Mouse (Mus musculus) hindbrain, embryonic 14.5 days (tissue): ENCODE measurements around the gene Cpeb1. TPM values are rescaled to one million over a fixed set of nuclear protein-coding genes. Genes with fewer than 3 reads are reported as not detected.

Experiments used
- ATAC-seq: fragments of 200-750 bp; cut with Nextera tagmentation; 2 replicates; pipeline ENCODE4 v1.8.0; 2017; ENCODE audit warnings: moderate number of reproducible peaks, mild to moderate bottlenecking, moderate TSS enrichment, moderate library complexity; ENCODE audit not compliant: low FRiP score
- DNase-seq: peaks from one replicate; pipeline ENCODE4 v3.0.0-alpha.2; 2015; ENCODE audit warnings: low spot score
- H3K27ac ChIP-seq: fragments of 300-500 bp; sonication (generic); 2 replicates; pipeline ENCODE4 v1.5.1; 2014; ENCODE audit warnings: mild to moderate bottlenecking, moderate library complexity
- H3K27me3 ChIP-seq: fragments of 300-500 bp; sonication (generic); 2 replicates; pipeline ENCODE4 v1.6.1; 2014; ENCODE audit warnings: mild to moderate bottlenecking, low read length, mixed read lengths; ENCODE audit not compliant: control insufficient read depth, insufficient read depth
- H3K36me3 ChIP-seq: fragments of 300-500 bp; sonication (generic); replicated peaks from 2 replicates; pipeline ENCODE4 v1.6.1; 2014; ENCODE audit not compliant: control insufficient read depth, insufficient read depth
- H3K4me1 ChIP-seq: fragments of 300-500 bp; sonication (generic); replicated peaks from 2 replicates; pipeline ENCODE4 v1.6.1; 2014; ENCODE audit warnings: antibody characterized with exemption, low read length, mixed read lengths; ENCODE audit not compliant: control insufficient read depth, insufficient read depth
- H3K4me2 ChIP-seq: fragments of 300-500 bp; sonication (generic); replicated peaks from 2 replicates; pipeline ENCODE4 v1.6.1; 2014; ENCODE audit warnings: mild to moderate bottlenecking, moderate library complexity
- H3K4me3 ChIP-seq: fragments of 300-500 bp; sonication (generic); replicated peaks from 2 replicates; pipeline ENCODE4 v1.5.1; 2014; ENCODE audit warnings: mild to moderate bottlenecking, low read length
- H3K9ac ChIP-seq: fragments of 300-500 bp; sonication (generic); 2 replicates; pipeline ENCODE4 v1.6.1; 2014
- H3K9me3 ChIP-seq: fragments of 300-500 bp; sonication (generic); 2 replicates; pipeline ENCODE4 v1.6.1; 2016; ENCODE audit warnings: low read length; ENCODE audit not compliant: control insufficient read depth
- WGBS: fragments of 180-500 bp; shearing (Covaris S2); extraction: QIAGEN DNeasy Blood & Tissue Kit; methylation state at CpG from one replicate; pipeline ENCODE4 v1.1.7; 2014; 5-methylcytosine and 5-hydroxymethylcytosine counted together
- polyA plus RNA-seq: library from polyadenylated mRNA; unstranded; fragments of >200 nt; fragmentation: Nextera tagmentation; extraction: Ambion mirVana; gene quantifications from 2 replicates; pipeline ENCODE4 v1.2.1, GENCODE M21; 2014

Cpeb1 gene
- polyA plus RNA-seq, 1 experiment from 2014 or later = 6.2 TPM

GRCm38 (mm10) chr7:81348206-81348605, 107.1 kb downstream of the Cpeb1 start:
- Histone ChIP-seq H3K9ac (no peak overlapping the region), H3K27me3 (no peaks in the 10 kb centered on the region), H3K36me3 (peaks cover 8% of the 10 kb centered on the region), H3K9me3 (no peaks in the 10 kb centered on the region), H3K27ac (no peak overlapping the region), H3K4me2 (no peak overlapping the region), H3K4me1 (peaks cover 8% of the 10 kb centered on the region), H3K4me3 (no peak overlapping the region)
- no peak for DNase-seq
- 53% methylated on average over 7 of the region's 7 CpGs for WGBS
- no peak for ATAC-seq

- no peaks in the 10 kb centered on the region for H3K9me3 ChIP-seq
- 63% methylated on average over 15 of the region's 15 CpGs for WGBS
- H3K4me3 ChIP-seq = peak overlapping the region; percentile 94
- H3K4me1 ChIP-seq = peaks cover 14% of the 10 kb centered on the region
- no peaks in the 10 kb centered on the region for H3K27me3 ChIP-seq
- peak overlapping the region; percentile 45 for H3K4me2 ChIP-seq
- H3K36me3 ChIP-seq = peaks cover 34% of the 10 kb centered on the region
- DNase-seq = no peak
- H3K9ac ChIP-seq = peak overlapping the region; percentile 48
- peak; percentile 18; the same call in 1 of the 2 replicates for ATAC-seq
- 0 out of 2 replicates have a peak overlapping the region, but pooled peaks have one; percentile 79 for H3K27ac ChIP-seq
Observed at GRCm38 (mm10) chr7:81345447-81346170, 109.7 kb downstream of the Cpeb1 start.

GRCm38 (mm10) chr7:81344544-81345446, 110.5 kb downstream of the Cpeb1 start, which contains the start of gene Rps17:
Gene Rps17, minus strand, starts transcription at chr7:81345254.
- Histone ChIP-seq H3K9ac (peak within 1 kb of the TSS; percentile 99), H3K4me3 (peak within 1 kb of the TSS; percentile 94), H3K27ac (peak within 1 kb of the TSS; percentile 79), H3K9me3 (no peaks in the 10 kb centered on the region), H3K27me3 (no peaks in the 10 kb centered on the region), H3K4me2 (peak within 1 kb of the TSS; percentile 92), H3K36me3 (peaks cover 42% of the 10 kb centered on the region), H3K4me1 (peaks cover 14% of the 10 kb centered on the region)
- DNase-seq (peak; percentile 99), ATAC-seq (peak; percentile 92)
- under 1% methylated on average over 84 of the region's 85 CpGs for WGBS

DNA sequence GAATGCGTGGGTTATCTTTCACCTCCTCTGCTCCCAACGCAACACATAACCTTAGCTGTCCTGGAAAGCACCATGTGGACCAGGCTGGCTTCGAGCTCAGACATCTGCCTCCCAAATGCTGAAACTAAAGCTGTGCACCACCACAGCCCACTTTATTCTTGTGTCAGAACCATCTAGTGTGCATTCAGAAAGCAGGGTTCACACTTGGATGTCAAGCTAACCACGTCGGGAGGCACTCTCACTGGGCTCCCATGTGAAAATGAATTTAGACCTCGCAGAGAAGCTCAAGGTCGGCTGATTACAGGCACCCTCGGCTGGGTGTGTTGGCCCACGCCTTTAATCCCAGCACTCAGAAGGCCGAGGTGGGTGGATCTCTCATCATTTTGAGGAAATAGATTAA, 111.4 kb downstream of the Cpeb1 start:
- Histone ChIP-seq H3K4me3 (peak overlapping the region; percentile 94), H3K27ac (no peak overlapping the region), H3K27me3 (no peaks in the 10 kb centered on the region), H3K4me2 (peak overlapping the region; percentile 92), H3K36me3 (peaks cover 50% of the 10 kb centered on the region), H3K9me3 (no peaks in the 10 kb centered on the region), H3K9ac (peak overlapping the region; percentile 99), H3K4me1 (peaks cover 14% of the 10 kb centered on the region)
- 20% methylated on average over 10 of the region's 10 CpGs for WGBS
- ATAC-seq (no peak), DNase-seq (no peak)

DNA sequence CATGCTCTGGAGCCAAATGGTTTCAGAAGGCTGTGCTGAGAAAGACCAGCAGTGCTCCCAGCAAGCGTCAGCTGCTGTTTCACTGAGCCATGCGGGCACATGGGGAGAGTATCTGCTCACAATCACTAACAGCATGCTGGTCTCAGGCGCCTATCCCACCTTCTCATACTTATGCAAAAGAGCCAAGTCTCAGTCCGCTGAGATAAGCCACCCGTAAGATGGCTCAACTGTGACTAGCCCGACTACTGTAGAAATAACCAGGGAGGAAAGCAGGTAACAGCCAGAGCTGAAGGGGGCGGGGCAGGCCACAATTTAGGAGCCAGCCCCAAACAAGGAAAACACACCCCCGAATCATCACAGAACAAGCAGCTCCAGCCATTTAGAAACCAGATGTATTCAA, 111.9 kb downstream of the Cpeb1 start:
- WGBS = 40% methylated on average over 8 of the region's 8 CpGs
- no peak for ATAC-seq

GRCm38 (mm10) chr7:81342356-81343094, 112.7 kb downstream of the Cpeb1 start:
- Histone ChIP-seq H3K9me3 (no peaks in the 10 kb centered on the region), H3K4me3 (peak overlapping the region; percentile 94; the same call in 1 of the 2 replicates), H3K36me3 (peaks cover 58% of the 10 kb centered on the region), H3K4me1 (peaks cover 14% of the 10 kb centered on the region), H3K27ac (no peak overlapping the region), H3K27me3 (no peaks in the 10 kb centered on the region), H3K9ac (peak overlapping the region; percentile 99), H3K4me2 (peak overlapping the region; percentile 92)
- DNase-seq (no peak), ATAC-seq (no peak)
- WGBS = 74% methylated on average over 8 of the region's 8 CpGs

More for the DNA sequence above, 111.9 kb downstream of the Cpeb1 start:
- peak overlapping the region; percentile 99 for H3K9ac ChIP-seq
- no peak overlapping the region for H3K27ac ChIP-seq
- peak overlapping the region; percentile 92 for H3K4me2 ChIP-seq
- no peaks in the 10 kb centered on the region for H3K9me3 ChIP-seq
- no peak for DNase-seq
- peaks cover 53% of the 10 kb centered on the region for H3K36me3 ChIP-seq
- H3K4me3 ChIP-seq = peak overlapping the region; percentile 94
- H3K4me1 ChIP-seq = peaks cover 14% of the 10 kb centered on the region
- no peaks in the 10 kb centered on the region for H3K27me3 ChIP-seq

DNA sequence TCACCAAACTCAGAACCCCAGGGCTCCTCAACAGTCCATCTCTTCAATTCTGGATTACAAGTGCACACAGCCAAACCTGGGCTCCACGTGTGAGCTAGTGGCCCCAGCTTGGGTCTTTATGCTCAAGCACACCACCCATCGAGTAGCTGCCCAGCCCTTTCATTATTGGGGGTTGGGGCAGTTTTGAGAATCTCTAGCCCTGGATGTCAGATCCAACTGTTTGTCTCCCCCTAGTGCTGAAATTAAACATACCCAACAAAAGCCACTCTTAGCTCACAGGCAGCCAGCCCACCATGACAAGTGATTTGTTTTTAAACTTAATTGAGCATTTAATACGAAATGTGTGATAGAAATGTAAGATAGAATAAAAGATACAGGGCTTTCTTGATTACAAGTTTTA, 113.7 kb downstream of the Cpeb1 start:
- 52% methylated on average over 3 of the region's 3 CpGs for WGBS
- peaks cover 58% of the 10 kb centered on the region for H3K36me3 ChIP-seq
- peaks cover 14% of the 10 kb centered on the region for H3K4me1 ChIP-seq
- ATAC-seq (no peak), DNase-seq (peak; percentile 55)
- no peaks in the 10 kb centered on the region for H3K27me3 ChIP-seq
- no peak overlapping the region for H3K4me2 ChIP-seq
- H3K27ac ChIP-seq = no peak overlapping the region
- no peak overlapping the region for H3K4me3 ChIP-seq
- no peaks in the 10 kb centered on the region for H3K9me3 ChIP-seq
- H3K9ac ChIP-seq = no peak overlapping the region

GRCm38 (mm10) chr7:81339783-81340182, 115.5 kb downstream of the Cpeb1 start:
- peak; percentile 69 for DNase-seq
- Histone ChIP-seq H3K4me2 (no peak overlapping the region), H3K9me3 (no peaks in the 10 kb centered on the region), H3K4me1 (peaks cover 18% of the 10 kb centered on the region), H3K9ac (no peak overlapping the region), H3K27ac (no peak overlapping the region), H3K27me3 (no peaks in the 10 kb centered on the region), H3K4me3 (no peak overlapping the region), H3K36me3 (peaks cover 58% of the 10 kb centered on the region)
- no peak for ATAC-seq
- WGBS = 88% methylated on average over 4 of the region's 4 CpGs

DNA sequence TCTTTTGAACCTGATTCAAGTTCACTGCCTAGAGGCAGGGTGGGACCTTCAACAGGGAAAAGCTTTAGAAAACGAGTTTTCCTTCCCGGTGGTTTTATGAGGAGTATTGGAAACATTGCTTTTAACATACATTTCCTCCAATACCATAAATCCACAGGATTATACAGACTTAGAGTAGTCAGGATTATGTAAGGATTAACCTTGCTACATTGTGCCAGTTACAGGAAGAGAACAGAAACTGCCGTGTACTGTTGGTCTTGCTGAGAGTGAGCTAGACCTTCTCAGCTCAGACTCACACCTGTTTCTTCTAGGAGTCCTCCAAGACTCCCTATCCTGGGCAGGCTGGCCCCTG, 116.8 kb downstream of the Cpeb1 start:
- DNase-seq (no peak), ATAC-seq (no peak)
- no peak overlapping the region for H3K27ac ChIP-seq
- peaks cover 12% of the 10 kb centered on the region for H3K4me1 ChIP-seq
- 85% methylated on average over 3 of the region's 3 CpGs for WGBS
- no peaks in the 10 kb centered on the region for H3K9me3 ChIP-seq
- H3K4me2 ChIP-seq = no peak overlapping the region
- H3K4me3 ChIP-seq = no peak overlapping the region
- no peaks in the 10 kb centered on the region for H3K27me3 ChIP-seq
- no peak overlapping the region for H3K9ac ChIP-seq
- peaks cover 53% of the 10 kb centered on the region for H3K36me3 ChIP-seq
